Mouse (Mus musculus): ENCODE data around the gene Ms4a18.

Ms4a18 gene

DNA sequence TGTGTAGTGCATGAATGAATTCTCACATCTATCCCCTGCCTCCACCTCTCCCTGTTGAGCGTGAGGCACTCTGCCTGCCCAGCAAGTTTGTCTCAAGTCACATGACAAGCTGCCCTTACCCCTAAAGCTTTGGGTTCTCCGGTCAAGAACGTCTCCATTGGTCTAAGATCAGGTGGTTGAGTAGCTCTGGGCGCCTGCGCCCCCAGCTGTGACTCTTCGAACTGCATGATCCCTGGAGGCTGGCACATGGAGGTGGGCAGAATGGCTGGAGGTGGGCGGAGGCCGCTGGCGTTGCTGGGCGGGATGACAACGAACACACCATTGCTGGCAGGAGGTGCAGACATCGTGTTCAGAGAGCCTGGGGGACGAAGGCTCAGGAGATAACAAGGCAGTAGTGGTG is 33.3 kb downstream of the Ms4a18 start:
- DNase-seq (ENCODE audit: inconsistent ontology term) = no peak

DNA sequence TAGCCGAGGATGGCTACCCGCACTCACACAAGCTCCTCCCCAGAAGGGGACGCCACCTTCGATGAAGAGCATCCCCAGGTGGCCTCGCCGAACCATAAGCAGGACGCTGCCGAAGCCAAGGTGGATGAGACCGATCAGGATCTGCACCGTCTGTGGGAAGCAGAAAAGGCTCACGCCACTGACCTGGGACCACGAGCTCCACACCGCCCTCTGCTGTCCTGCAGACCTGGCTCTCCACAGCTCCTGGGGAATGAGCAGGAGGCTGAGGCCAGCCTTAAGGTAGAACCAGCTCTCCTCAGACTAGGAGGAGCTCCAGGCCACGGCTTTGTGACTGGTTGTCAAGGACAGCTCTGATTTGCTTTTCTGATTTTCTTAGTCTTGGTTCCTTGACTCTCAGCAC is 34.7 kb downstream of the Ms4a18 start:
- no peak for DNase-seq (ENCODE audit: inconsistent ontology term)

DNA sequence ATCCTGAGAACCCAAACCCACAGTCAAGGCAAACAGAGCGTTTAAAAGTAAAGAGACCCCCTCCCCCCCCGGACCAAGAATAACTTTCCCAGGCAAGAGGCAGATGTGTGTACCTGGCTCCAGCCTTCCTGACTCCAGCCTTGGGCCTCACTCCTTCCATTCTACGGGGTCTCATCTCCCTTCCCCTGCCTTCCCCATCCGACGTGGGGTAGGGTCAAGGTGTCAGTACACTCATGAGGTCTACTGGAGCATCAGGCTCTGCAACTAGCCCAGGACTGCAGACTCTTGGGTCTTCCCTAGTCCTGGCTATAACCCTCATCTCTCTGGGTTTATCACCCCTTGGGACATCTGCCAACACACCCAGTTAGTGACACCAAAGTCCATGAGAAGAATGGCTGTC is 37.6 kb downstream of the Ms4a18 start:
- no peak for DNase-seq (ENCODE audit: inconsistent ontology term)

GRCm38 (mm10) chr19:10979184-10980168 is 38.4 kb downstream of the Ms4a18 start:
- peak; percentile 77 for DNase-seq (ENCODE audit: inconsistent ontology term)

DNA sequence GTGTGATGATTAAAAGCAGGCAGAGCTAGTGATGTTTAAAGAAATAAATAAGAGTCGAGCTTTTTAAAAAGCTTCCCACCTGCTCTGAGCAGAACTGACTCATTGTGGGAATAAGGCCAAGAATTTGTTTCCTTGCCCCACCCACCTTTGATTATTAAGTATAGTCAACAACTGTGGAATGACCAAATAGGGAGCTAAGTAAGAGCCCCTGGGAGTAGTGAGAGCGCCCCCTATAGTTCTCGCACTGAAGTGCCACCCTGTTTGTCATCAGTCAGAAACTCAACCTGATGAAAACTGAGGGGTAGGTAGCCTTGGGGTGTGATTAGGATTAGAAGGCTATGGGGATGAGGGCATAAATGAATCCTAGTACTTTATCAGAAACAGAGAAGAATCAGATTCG is 41.5 kb downstream of the Ms4a18 start:
- no peak for DNase-seq (ENCODE audit: inconsistent ontology term)

GRCm38 (mm10) chr19:10975187-10975586 is 42.6 kb downstream of the Ms4a18 start:
- no peak for DNase-seq (ENCODE audit: inconsistent ontology term)

DNA sequence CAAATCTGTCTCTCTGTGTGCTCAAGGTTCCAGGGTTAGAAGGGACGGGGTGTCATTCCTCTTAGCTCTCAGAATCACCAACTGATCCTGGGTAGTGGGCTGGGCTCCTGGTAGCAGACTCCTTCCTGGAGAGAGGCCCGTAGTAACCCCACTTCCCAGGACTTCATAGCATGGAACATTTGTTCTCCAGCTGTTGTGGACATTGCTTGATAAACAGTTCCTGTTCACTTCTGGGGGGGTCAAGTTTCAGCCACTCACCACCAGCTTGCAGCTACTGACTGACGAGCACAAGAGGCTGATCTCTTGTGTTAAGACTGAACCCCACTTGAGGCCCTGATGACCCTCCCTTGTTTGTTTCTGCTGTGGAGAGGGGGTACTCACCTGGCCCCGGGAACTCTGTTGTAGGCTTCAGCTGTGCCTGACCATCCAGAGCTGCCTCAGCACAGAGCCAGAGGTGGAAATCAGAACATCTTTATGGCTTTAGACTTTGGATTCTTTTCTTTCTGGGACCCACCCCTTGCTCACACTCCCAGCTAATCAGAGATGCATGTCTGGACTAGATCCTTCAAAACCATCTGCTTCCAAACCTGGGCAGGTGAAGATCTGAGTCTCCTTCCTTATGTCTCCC is 43.5 kb downstream of the Ms4a18 start, which contains the start of gene Ms4a10:
TSS of gene Ms4a10 (minus strand) at position 433 of the 628 bp plus-strand sequence.
- no peak for DNase-seq (ENCODE audit: inconsistent ontology term)

- no peak for DNase-seq (ENCODE audit: inconsistent ontology term)
Observed at GRCm38 (mm10) chr19:10973187-10973586, 44.6 kb downstream of the Ms4a18 start.

GRCm38 (mm10) chr19:10972660-10973059 is 45.2 kb downstream of the Ms4a18 start:
- DNase-seq (ENCODE audit: inconsistent ontology term) = no peak

GRCm38 (mm10) chr19:10970457-10970856 is 47.4 kb downstream of the Ms4a18 start:
- no peak for DNase-seq (ENCODE audit: inconsistent ontology term)

DNA sequence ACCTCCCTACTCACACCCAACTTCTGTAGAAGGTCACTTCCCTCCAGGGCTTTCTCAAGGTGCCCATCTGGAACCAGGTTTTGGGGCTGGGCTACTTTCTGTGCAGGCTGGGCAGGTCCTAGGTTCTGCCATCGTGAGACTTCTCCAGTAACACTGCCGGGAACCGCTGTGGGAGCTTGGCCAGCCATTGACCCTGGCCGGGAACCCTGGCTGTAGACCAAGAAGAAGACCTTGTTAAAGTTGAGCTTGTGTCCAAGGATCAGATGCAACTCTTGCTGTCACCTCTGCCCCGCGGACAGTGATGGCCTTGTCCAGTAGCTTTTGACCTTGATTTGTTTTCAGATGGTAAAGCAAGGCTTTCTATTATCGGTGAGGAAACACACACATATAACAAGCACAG is 49.3 kb downstream of the Ms4a18 start:
- DNase-seq (ENCODE audit: inconsistent ontology term) = no peak

- no peak for DNase-seq (ENCODE audit: inconsistent ontology term)
Observed at GRCm38 (mm10) chr19:10965721-10966120, 52.1 kb downstream of the Ms4a18 start.

GRCm38 (mm10) chr19:10959978-10960346 is 57.9 kb downstream of the Ms4a18 start:
- no peak for DNase-seq (ENCODE audit: inconsistent ontology term)

DNA sequence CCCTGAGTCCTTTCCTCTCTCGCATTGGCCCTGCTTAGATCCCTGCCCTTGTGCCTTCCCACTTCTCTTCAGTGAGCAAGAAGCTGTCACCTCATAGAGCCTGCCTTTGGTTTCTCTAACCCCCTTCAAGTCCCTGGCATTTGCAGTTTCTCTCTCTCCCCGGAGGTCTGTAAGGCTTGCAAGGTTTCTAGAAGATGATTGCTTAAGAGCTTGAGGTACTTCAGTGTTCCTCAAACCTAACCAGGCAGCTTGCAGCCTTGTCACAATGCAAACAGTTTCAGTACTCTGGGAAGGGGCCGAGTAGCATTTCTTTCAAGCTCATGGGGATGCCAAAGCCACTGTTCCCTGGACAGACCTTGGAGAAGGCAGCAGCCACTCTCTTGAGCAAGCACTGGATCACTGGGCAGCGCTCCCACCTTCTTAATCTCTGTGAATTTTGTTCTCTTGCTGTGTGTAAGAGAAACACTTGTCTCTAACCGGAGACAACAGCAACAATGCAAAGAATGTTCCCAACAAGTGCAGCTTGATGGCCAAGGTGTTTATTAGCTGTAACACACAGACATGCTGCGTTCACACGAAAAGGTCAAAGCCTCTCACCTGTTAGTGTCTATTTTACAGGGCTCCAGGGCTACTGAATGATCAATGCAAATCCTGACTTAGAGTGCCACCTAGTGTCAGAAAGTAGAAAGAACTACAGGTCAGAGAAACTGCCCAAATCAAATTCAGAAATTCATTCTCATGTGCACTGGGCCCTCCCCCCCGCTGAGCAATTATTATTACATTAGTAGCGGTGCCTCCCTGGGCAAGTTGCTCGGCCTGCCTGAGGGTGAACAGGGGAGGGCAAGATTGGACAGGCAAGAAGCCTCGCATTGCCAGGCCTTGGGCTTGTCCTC is 58.5 kb downstream of the Ms4a18 start:
- peak; percentile 80 for DNase-seq (ENCODE audit: inconsistent ontology term)

GRCm38 (mm10) chr19:10952021-10952939 is 65.6 kb downstream of the Ms4a18 start:
- DNase-seq (ENCODE audit: inconsistent ontology term) = peak; percentile 78

GRCm38 (mm10) chr19:10949558-10949957 is 68.3 kb downstream of the Ms4a18 start:
- no peak for DNase-seq (ENCODE audit: inconsistent ontology term)

GRCm38 (mm10) chr19:10949112-10949511 is 68.7 kb downstream of the Ms4a18 start, which contains the start of gene Ccdc86:
Ccdc86 (minus strand) TSS chr19:10949266.
- peak; percentile 96 for DNase-seq (ENCODE audit: inconsistent ontology term)

- DNase-seq (ENCODE audit: inconsistent ontology term) = peak; percentile 26
Observed at GRCm38 (mm10) chr19:10948416-10948815, 69.4 kb downstream of the Ms4a18 start.

GRCm38 (mm10) chr19:10947219-10947618 is 70.6 kb downstream of the Ms4a18 start:
- no peak for DNase-seq (ENCODE audit: inconsistent ontology term)

All from Muller cell, postnatal 12 days (primary cell).